8 mouse cellular contexts compared by ENCODE assay signal in the genomic region with DNA sequence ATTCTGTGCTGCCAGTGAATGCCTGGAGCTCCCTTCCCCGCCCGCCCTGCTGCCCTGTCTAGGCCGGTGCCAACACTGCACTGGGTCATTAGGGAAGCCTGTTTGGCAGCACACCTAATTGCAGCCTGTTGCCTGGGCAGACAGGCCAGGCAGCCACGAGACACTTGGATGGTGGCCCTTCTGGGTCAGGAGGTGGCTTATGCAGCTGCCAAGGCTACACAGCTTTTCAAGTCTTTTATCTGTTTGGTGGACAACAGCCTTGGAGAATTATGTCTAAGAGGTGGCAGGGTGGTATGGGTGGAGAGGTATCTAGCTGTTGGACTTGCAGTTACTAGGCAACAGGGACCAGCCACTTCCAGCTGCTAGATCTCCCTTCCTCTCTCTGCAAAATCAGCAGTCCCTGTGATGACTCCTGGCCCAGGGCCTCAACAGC. TPM values are rescaled to one million over a fixed set of nuclear protein-coding genes. Genes with fewer than 3 reads are reported as not detected.
DNase-seq lines count a peak whose midpoint lies in the region; ATAC-seq and TF ChIP-seq lines count a peak whose summit lies in the region.

No protein-coding gene starts in this region.

- 0 out of 2 replicates have a peak, but pooled peaks cover 2% of the 10 kb centered on the region for H3K9me3 ChIP-seq in midbrain, embryonic 14.5 days (ENCODE audit: control insufficient read depth, low read length)

- H3K27me3 ChIP-seq in midbrain, embryonic 14.5 days (ENCODE audit: control insufficient read depth, insufficient read depth, low read length), result no peaks in the 10 kb centered on the region

- no peaks in the 10 kb centered on the region for H3K36me3 ChIP-seq in midbrain, embryonic 14.5 days (ENCODE audit: control insufficient read depth, insufficient read depth, low read length)

- H3K4me3 ChIP-seq in layer of hippocampus, adult 2 months, result no peak overlapping the region
- H3K4me3 ChIP-seq in midbrain, embryonic 14.5 days (replicated peaks; ENCODE audit: low read depth, low read length), result no peak overlapping the region

- no peak for TF ChIP-seq CTCF in layer of hippocampus, adult 2 months (conservative IDR thresholded peaks at IDR 0.05)

- H3K27ac ChIP-seq in layer of hippocampus, adult 2 months, result no peak overlapping the region
- no peak overlapping the region for H3K27ac ChIP-seq in midbrain, embryonic 14.5 days (replicated peaks; ENCODE audit: low read depth, low read length)

- peak; percentile 61 for DNase-seq in layer of hippocampus, adult 11-12 months (ENCODE audit: low spot score)
- DNase-seq in layer of hippocampus, adult 9-10 months (ENCODE audit: low spot score), result no peak
- DNase-seq in cerebellum, adult 11-12 months, result peak; percentile 68
- peak; percentile 68 for DNase-seq in gastrocnemius, postnatal 10 days
- DNase-seq in layer of hippocampus, adult 2 months (ENCODE audit: low spot score in 2 of 2), result peak; percentile 63 to 69
- peak; percentile 60 for DNase-seq in midbrain, embryonic 14.5 days
- DNase-seq in urinary bladder, postnatal 36 days (ENCODE audit: low spot score in 2 of 2), result peak; percentile 35 to 75
- DNase-seq in T-cell, adult 2 months (ENCODE audit: low spot score), result no peak

- H3K4me1 ChIP-seq in midbrain, embryonic 14.5 days (ENCODE audit: control insufficient read depth, insufficient read depth, low read length), result no peaks in the 10 kb centered on the region

- peak; percentile 53; the same call in 1 of the 2 replicates for ATAC-seq in midbrain, embryonic 14.5 days (ENCODE audit: low FRiP score, low TSS enrichment)

- H3K9ac ChIP-seq in midbrain, embryonic 14.5 days (replicated peaks; ENCODE audit: low read length), result no peak overlapping the region

- 49% methylated on average over 4 of the region's 4 CpGs for WGBS in midbrain, embryonic 14.5 days

- no peak overlapping the region for H3K4me2 ChIP-seq in midbrain, embryonic 14.5 days (ENCODE audit: low read length)

RNA-seq across cellular contexts. Expression of a gene that starts 8.7 kb away (rescaled TPM):
- total RNA-seq in gastrocnemius, postnatal 10 days (2021), result 10 to 100 TPM in 1 of 2 experiments, 1 to 10 TPM in 1; 9.5 to 11.4 TPM
- 1 to 10 TPM; 3.9 to 4.4 TPM for total RNA-seq in layer of hippocampus, adult 2 months (2021)
- 15.9 and 21.9 TPM in 2 replicates for polyA plus RNA-seq in midbrain, embryonic 14.5 days (2014; fragmentation: Nextera tagmentation; extraction: Ambion mirVana)

RNA-seq across cellular contexts. Expression of a gene that starts 39.2 kb away (rescaled TPM):
- 1 to 10 TPM; 7.4 to 8.3 TPM for total RNA-seq in gastrocnemius, postnatal 10 days (2021)
- 10 to 100 TPM; 22.8 to 28.6 TPM for total RNA-seq in layer of hippocampus, adult 2 months (2021)
- 1.4 and 1.8 TPM in 2 replicates for polyA plus RNA-seq in midbrain, embryonic 14.5 days (2014; fragmentation: Nextera tagmentation; extraction: Ambion mirVana)

Comparison
In these comparisons a context has a peak if more than half of its experiments do, and no peak if none do; other contexts are left out.
1. DNase-seq: peak in layer of hippocampus, adult 11-12 months (single experiment), cerebellum, adult 11-12 months (single experiment), gastrocnemius, postnatal 10 days (single experiment), layer of hippocampus, adult 2 months (2 of 2), midbrain, embryonic 14.5 days (single experiment) and urinary bladder, postnatal 36 days (2 of 2); none in layer of hippocampus, adult 9-10 months (single experiment) and T-cell, adult 2 months (single experiment).